Mouse (Mus musculus) heart, postnatal 0 days (tissue): Measurements from ENCODE around the gene Mpig6b. TPM values are rescaled to one million over a fixed set of nuclear protein-coding genes. Genes with fewer than 3 reads are reported as not detected.

Experiments
- ATAC-seq: fragments of 200-750 bp; cut with Nextera tagmentation; 2 replicates; pipeline ENCODE4 v1.8.0; 2017; ENCODE audit warnings: low read depth, moderate number of reproducible peaks, moderate library complexity; ENCODE audit not compliant: insufficient read depth
- DNase-seq: peaks from one replicate; pipeline ENCODE4 v3.0.0-alpha.2; 2016; ENCODE audit warnings: low spot score
- H3K27ac ChIP-seq: fragments of 300-500 bp; sonication (generic); 2 replicates; pipeline ENCODE4 v1.5.1; 2014; ENCODE audit warnings: low read depth, mild to moderate bottlenecking
- H3K27me3 ChIP-seq: fragments of 300-500 bp; sonication (generic); 2 replicates; pipeline ENCODE4 v1.6.1; 2014; ENCODE audit warnings: low read length, mixed read lengths; ENCODE audit not compliant: control insufficient read depth, insufficient read depth
- H3K36me3 ChIP-seq: fragments of 300-500 bp; sonication (generic); replicated peaks from 2 replicates; pipeline ENCODE4 v1.6.1; 2014; ENCODE audit warnings: low read length, mixed read lengths; ENCODE audit not compliant: control insufficient read depth, insufficient read depth
- H3K4me1 ChIP-seq: fragments of 300-500 bp; sonication (generic); 2 replicates; pipeline ENCODE4 v1.6.1; 2014; ENCODE audit warnings: antibody characterized with exemption; ENCODE audit not compliant: control insufficient read depth, insufficient read depth
- H3K4me2 ChIP-seq: fragments of 300-500 bp; sonication (generic); 2 replicates; pipeline ENCODE4 v1.6.1; 2014; ENCODE audit warnings: low read depth, mild to moderate bottlenecking, low read length, moderate library complexity
- H3K4me3 ChIP-seq: fragments of 300-500 bp; sonication (generic); 2 replicates; pipeline ENCODE4 v1.5.1; 2014; ENCODE audit warnings: low read depth, low read length
- H3K9ac ChIP-seq: fragments of 300-500 bp; sonication (generic); replicated peaks from 2 replicates; pipeline ENCODE4 v1.6.1; 2014; ENCODE audit warnings: low read depth, low read length, mixed read lengths
- H3K9me3 ChIP-seq: fragments of 300-500 bp; sonication (generic); replicated peaks from 2 replicates; pipeline ENCODE4 v1.6.1; 2016; ENCODE audit warnings: low read length; ENCODE audit not compliant: control insufficient read depth
- CTCF ChIP-seq: IDR thresholded peaks from 2 replicates; pipeline ENCODE4 v1.5.1; 2016; ENCODE audit warnings: antibody characterized with exemption, control low read depth, low read depth
- EP300 ChIP-seq: IDR thresholded peaks from 2 replicates; pipeline ENCODE4 v1.6.1; 2016; ENCODE audit warnings: antibody characterized with exemption, low read depth
- WGBS: fragments of 180-500 bp; shearing (Covaris S2); extraction: QIAGEN DNeasy Blood & Tissue Kit; methylation state at CpG from one replicate; pipeline ENCODE4 v1.1.7; 2014; 5-methylcytosine and 5-hydroxymethylcytosine counted together
- polyA plus RNA-seq: library from polyadenylated mRNA; unstranded; fragments of >200 nt; fragmentation: Nextera tagmentation; extraction: Ambion mirVana; gene quantifications from 2 replicates; pipeline ENCODE4 v1.2.1, GENCODE M21; 2015
- total RNA-seq: library from RNA; depleted of rRNA; stranded (reverse); fragments of >200 nt; gene quantifications from 2 replicates; pipeline ENCODE4 v1.2.3, GENCODE M21; 2014; ENCODE audit warnings: low replicate concordance

Gene Mpig6b
- total and polyA plus RNA-seq, 2 experiments from 2014 or later, result 0.15 TPM; not detected in 1

GRCm38 (mm10) chr17:35048932-35049440, 17.0 kb downstream of the Mpig6b start:
- Histone ChIP-seq H3K9ac (no peak overlapping the region), H3K4me2 (peak overlapping the region; percentile 92), H3K4me3 (peak overlapping the region; percentile 80), H3K27me3 (no peaks in the 10 kb centered on the region), H3K4me1 (peaks cover 37% of the 10 kb centered on the region), H3K36me3 (peaks cover 16% of the 10 kb centered on the region), H3K9me3 (no peaks in the 10 kb centered on the region), H3K27ac (peak overlapping the region; percentile 98)
- TF ChIP-seq CTCF (no peak), EP300 (no peak)
- ATAC-seq (no peak), DNase-seq (no peak)
- 61% methylated on average over 5 of the region's 5 CpGs for WGBS

- peak; percentile 52 for DNase-seq
- Histone ChIP-seq H3K4me3 (no peak overlapping the region), H3K9me3 (no peaks in the 10 kb centered on the region), H3K27ac (peak overlapping the region; percentile 98), H3K4me1 (peaks cover 37% of the 10 kb centered on the region), H3K27me3 (no peaks in the 10 kb centered on the region), H3K9ac (no peak overlapping the region), H3K4me2 (peak overlapping the region; percentile 36), H3K36me3 (peaks cover 10% of the 10 kb centered on the region)
- TF ChIP-seq EP300 (no peak), CTCF (no peak)
- no peak for ATAC-seq
- WGBS, result 19% methylated on average over 11 of the region's 11 CpGs
Observed at GRCm38 (mm10) chr17:35048149-35048931, 17.6 kb downstream of the Mpig6b start.

- no peak for TF ChIP-seq EP300
- TF ChIP-seq CTCF, result no peak
- Histone ChIP-seq H3K27me3 (no peaks in the 10 kb centered on the region), H3K4me3 (no peak overlapping the region), H3K27ac (peak overlapping the region; percentile 98), H3K4me2 (peak overlapping the region; percentile 36), H3K9me3 (no peaks in the 10 kb centered on the region), H3K36me3 (peaks cover 3% of the 10 kb centered on the region), H3K9ac (no peak overlapping the region), H3K4me1 (peaks cover 34% of the 10 kb centered on the region)
- no peak for ATAC-seq
- DNase-seq, result no peak
- 36% methylated on average over 1 of the region's 1 CpGs for WGBS
Observed at GRCm38 (mm10) chr17:35047688-35048087, 18.3 kb downstream of the Mpig6b start.

DNA sequence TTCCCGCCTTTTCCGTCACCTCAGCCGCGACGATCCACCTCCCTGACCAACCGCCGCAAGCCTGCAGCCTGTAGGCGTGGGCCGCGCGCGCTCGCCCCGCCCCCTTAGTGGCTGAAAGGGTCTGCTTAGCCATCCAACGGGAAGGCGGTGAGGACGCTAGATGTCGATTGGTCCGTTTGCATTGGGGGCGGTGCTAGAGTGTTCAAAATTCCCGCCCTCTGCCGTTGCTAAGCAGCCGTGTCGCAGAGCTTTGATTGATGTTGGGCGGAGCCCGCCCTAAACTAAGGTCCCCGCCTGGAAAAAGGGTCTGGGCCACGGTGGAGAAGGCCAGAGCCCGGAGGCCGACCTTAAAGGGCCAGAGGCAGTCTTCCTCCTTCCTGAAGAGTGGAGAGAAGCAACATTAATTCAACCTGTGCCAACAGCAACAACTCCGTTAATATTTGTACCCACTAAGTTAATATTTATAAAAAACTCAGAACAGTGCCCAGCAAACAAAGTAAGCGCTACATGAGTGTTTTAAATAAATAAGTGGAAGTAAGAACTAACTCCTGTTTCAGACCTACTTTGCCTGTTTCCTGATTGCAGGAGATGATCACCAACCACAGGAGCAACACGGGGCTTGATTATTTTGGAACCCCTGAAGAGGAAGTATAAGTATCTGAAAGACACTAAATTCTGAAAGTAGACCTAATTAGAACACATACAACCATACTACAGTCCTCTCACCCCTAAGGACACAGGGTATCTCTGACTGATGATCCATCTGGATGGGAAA, 19.1 kb downstream of the Mpig6b start, which contains the start of gene Msh5:
TSS of gene Msh5 (minus strand) at position 65 of the 775 bp plus-strand sequence.
- Histone ChIP-seq H3K4me2 (peak within 1 kb of the TSS; percentile 96), H3K9me3 (no peaks in the 10 kb centered on the region), H3K9ac (peak within 1 kb of the TSS; percentile 77), H3K4me1 (peaks cover 34% of the 10 kb centered on the region), H3K4me3 (peak within 1 kb of the TSS; percentile 61), H3K27ac (peak within 1 kb of the TSS; percentile 98), H3K27me3 (no peaks in the 10 kb centered on the region), H3K36me3 (no peaks in the 10 kb centered on the region)
- WGBS, result 2% methylated on average over 33 of the region's 33 CpGs
- TF ChIP-seq CTCF (no peak), EP300 (no peak)
- ATAC-seq (peak; percentile 91), DNase-seq (peak; percentile 98)

- no peak for DNase-seq
- 4% methylated on average over 48 of the region's 48 CpGs for WGBS
Observed at GRCm38 (mm10) chr17:35045807-35046680, 19.9 kb downstream of the Mpig6b start.

More at GRCm38 (mm10) chr17:35045807-35046680, 19.9 kb downstream of the Mpig6b start:
- no peaks in the 10 kb centered on the region for H3K36me3 ChIP-seq
- H3K4me3 ChIP-seq, result peak overlapping the region; percentile 61
- peaks cover 34% of the 10 kb centered on the region for H3K4me1 ChIP-seq
- H3K4me2 ChIP-seq, result peak overlapping the region; percentile 96
- peak; percentile 52; the same call in 1 of the 2 replicates for ATAC-seq
- H3K9me3 ChIP-seq, result no peaks in the 10 kb centered on the region
- no peaks in the 10 kb centered on the region for H3K27me3 ChIP-seq
- no peak for TF ChIP-seq CTCF
- no peak for TF ChIP-seq EP300
- H3K9ac ChIP-seq, result peak overlapping the region; percentile 77
- H3K27ac ChIP-seq, result peak overlapping the region; percentile 93
